Mouse (Mus musculus) forebrain, embryonic 10.5 days (tissue): ENCODE data around the gene Fam122c. TPM values are rescaled to one million over a fixed set of nuclear protein-coding genes. Genes with fewer than 3 reads are reported as not detected.

Experiments
- polyA plus RNA-seq: library from polyadenylated mRNA; unstranded; fragments of >200 nt; fragmentation: Nextera tagmentation; extraction: Ambion mirVana; gene quantifications from 2 replicates; pipeline ENCODE4 v1.2.1, GENCODE M21; 2016

Gene Fam122c
- polyA plus RNA-seq, 1 experiment from 2014 or later: not detected

Other genes with a start within 250 kb of the Fam122c start
- 2.0 and 3.4 TPM in 2 replicates for gene Plac1, start 33.3 kb upstream of the Fam122c start, polyA plus RNA-seq
- gene Fam122b, start 3.6 kb upstream of the Fam122c start, polyA plus RNA-seq: 7.4 and 7.9 TPM in 2 replicates
- 39.7 and 40.9 TPM in 2 replicates for gene Mospd1, start 97.1 kb downstream of the Fam122c start, polyA plus RNA-seq
- not detected in 2 replicates for gene Etd, start 161.5 kb downstream of the Fam122c start, polyA plus RNA-seq